Mouse (Mus musculus): ENCODE results near the gene Kmt2a. TPM values are rescaled to one million over a fixed set of nuclear protein-coding genes. Genes with fewer than 3 reads are reported as not detected.

The Kmt2a gene
- polyA plus RNA-seq, 1 experiment, result 31.3 TPM

- no peaks in the 10 kb centered on the region for H3K27me3 ChIP-seq (ENCODE audit: control insufficient read depth, insufficient read depth, low read length)
- no peaks in the 10 kb centered on the region for H3K4me1 ChIP-seq (ENCODE audit: control insufficient read depth, insufficient read depth, low read length)
- no peak overlapping the region for H3K4me3 ChIP-seq (replicated peaks; ENCODE audit: insufficient read depth, low read depth, low read length)
- no peak for DNase-seq
- no peak overlapping the region for H3K27ac ChIP-seq (ENCODE audit: insufficient read depth, low read length)
- 91% methylated on average over 6 of the region's 6 CpGs for WGBS
- TF ChIP-seq POLR2A (IDR thresholded peaks at IDR 0.05; ENCODE audit: borderline replicate concordance, insufficient read depth, low read length) (no peak), CTCF (IDR thresholded peaks at IDR 0.05; ENCODE audit: borderline replicate concordance, insufficient read depth, low read depth, low read length) (no peak)
These were observed 10.1 kb upstream of the Kmt2a start for GRCm38 (mm10) chr9:44891210-44891609.

- TF ChIP-seq POLR2A (IDR thresholded peaks at IDR 0.05; ENCODE audit: borderline replicate concordance, insufficient read depth, low read length) (no peak), CTCF (IDR thresholded peaks at IDR 0.05; ENCODE audit: borderline replicate concordance, insufficient read depth, low read depth, low read length) (no peak)
- 62% methylated on average over 2 of the region's 2 CpGs for WGBS
- no peak overlapping the region for H3K4me3 ChIP-seq (replicated peaks; ENCODE audit: insufficient read depth, low read depth, low read length)
These were observed 9.0 kb upstream of the Kmt2a start for GRCm38 (mm10) chr9:44890122-44890521.

GRCm38 (mm10) chr9:44888114-44888624 is 7.1 kb upstream of the Kmt2a start:
- WGBS, result 85% methylated on average over 7 of the region's 7 CpGs
- no peaks in the 10 kb centered on the region for H3K4me1 ChIP-seq (ENCODE audit: control insufficient read depth, insufficient read depth, low read length)
- H3K27ac ChIP-seq (ENCODE audit: insufficient read depth, low read length), result no peak overlapping the region
- DNase-seq, result no peak
- no peaks in the 10 kb centered on the region for H3K27me3 ChIP-seq (ENCODE audit: control insufficient read depth, insufficient read depth, low read length)
- no peak overlapping the region for H3K4me3 ChIP-seq (replicated peaks; ENCODE audit: insufficient read depth, low read depth, low read length)
- TF ChIP-seq CTCF (IDR thresholded peaks at IDR 0.05; ENCODE audit: borderline replicate concordance, insufficient read depth, low read depth, low read length), result no peak
- no peak for TF ChIP-seq POLR2A (IDR thresholded peaks at IDR 0.05; ENCODE audit: borderline replicate concordance, insufficient read depth, low read length)

More at GRCm38 (mm10) chr9:44890122-44890521, 9.0 kb upstream of the Kmt2a start:
- DNase-seq, result no peak
- H3K27ac ChIP-seq (ENCODE audit: insufficient read depth, low read length), result no peak overlapping the region
- no peaks in the 10 kb centered on the region for H3K27me3 ChIP-seq (ENCODE audit: control insufficient read depth, insufficient read depth, low read length)
- no peaks in the 10 kb centered on the region for H3K4me1 ChIP-seq (ENCODE audit: control insufficient read depth, insufficient read depth, low read length)

GRCm38 (mm10) chr9:44882981-44883569 is 2.0 kb upstream of the Kmt2a start:
- Histone ChIP-seq H3K27me3 (ENCODE audit: control insufficient read depth, insufficient read depth, low read length) (no peaks in the 10 kb centered on the region), H3K27ac (ENCODE audit: insufficient read depth, low read length) (peak overlapping the region; percentile 97; the same call in 1 of the 2 replicates), H3K4me3 (replicated peaks; ENCODE audit: insufficient read depth, low read depth, low read length) (peak overlapping the region; percentile 97), H3K4me1 (ENCODE audit: control insufficient read depth, insufficient read depth, low read length) (no peaks in the 10 kb centered on the region; the same call in 1 of the 2 replicates)
- under 1% methylated on average over 21 of the region's 21 CpGs for WGBS
- TF ChIP-seq CTCF (IDR thresholded peaks at IDR 0.05; ENCODE audit: borderline replicate concordance, insufficient read depth, low read depth, low read length) (no peak), POLR2A (IDR thresholded peaks at IDR 0.05; ENCODE audit: borderline replicate concordance, insufficient read depth, low read length) (no peak)
- peak; percentile 55 to 65 for DNase-seq

- 0 out of 2 replicates have a peak, but pooled peaks have one; percentile 28 for TF ChIP-seq POLR2A (IDR thresholded peaks at IDR 0.05; ENCODE audit: borderline replicate concordance, insufficient read depth, low read length)
- no peak for TF ChIP-seq CTCF (IDR thresholded peaks at IDR 0.05; ENCODE audit: borderline replicate concordance, insufficient read depth, low read depth, low read length)
- Histone ChIP-seq H3K4me3 (replicated peaks; ENCODE audit: insufficient read depth, low read depth, low read length) (peak overlapping the region; percentile 97), H3K27ac (ENCODE audit: insufficient read depth, low read length) (peak overlapping the region; percentile 97), H3K27me3 (ENCODE audit: control insufficient read depth, insufficient read depth, low read length) (no peaks in the 10 kb centered on the region), H3K4me1 (ENCODE audit: control insufficient read depth, insufficient read depth, low read length) (peaks cover 3% of the 10 kb centered on the region; the same call in 1 of the 2 replicates)
- peak; percentile 64 to 70 for DNase-seq
- WGBS, result under 1% methylated on average over 27 of the region's 27 CpGs
These were observed 1.4 kb upstream of the Kmt2a start for GRCm38 (mm10) chr9:44882436-44882980.

GRCm38 (mm10) chr9:44881941-44882435 is 892 bp upstream of the Kmt2a start:
- Histone ChIP-seq H3K4me1 (ENCODE audit: control insufficient read depth, insufficient read depth, low read length) (peaks cover 7% of the 10 kb centered on the region; the same call in 1 of the 2 replicates), H3K27me3 (ENCODE audit: control insufficient read depth, insufficient read depth, low read length) (no peaks in the 10 kb centered on the region), H3K27ac (ENCODE audit: insufficient read depth, low read length) (peak overlapping the region; percentile 97), H3K4me3 (replicated peaks; ENCODE audit: insufficient read depth, low read depth, low read length) (peak overlapping the region; percentile 97)
- WGBS, result under 1% methylated on average over 29 of the region's 29 CpGs
- peak; percentile 84 for DNase-seq
- 0 out of 2 replicates have a peak, but pooled peaks have one; percentile 26 for TF ChIP-seq POLR2A (IDR thresholded peaks at IDR 0.05; ENCODE audit: borderline replicate concordance, insufficient read depth, low read length)
- TF ChIP-seq CTCF (IDR thresholded peaks at IDR 0.05; ENCODE audit: borderline replicate concordance, insufficient read depth, low read depth, low read length), result no peak

- peaks cover 15% of the 10 kb centered on the region; the same call in 1 of the 2 replicates for H3K4me1 ChIP-seq (ENCODE audit: control insufficient read depth, insufficient read depth, low read length)
- DNase-seq, result peak; percentile 47 to 52
These were observed 601 bp downstream of the Kmt2a start for GRCm38 (mm10) chr9:44880309-44881081.

More at GRCm38 (mm10) chr9:44880309-44881081, 601 bp downstream of the Kmt2a start:
- WGBS, result under 1% methylated on average over 41 of the region's 44 CpGs
- no peak for TF ChIP-seq CTCF (IDR thresholded peaks at IDR 0.05; ENCODE audit: borderline replicate concordance, insufficient read depth, low read depth, low read length)
- TF ChIP-seq POLR2A (IDR thresholded peaks at IDR 0.05; ENCODE audit: borderline replicate concordance, insufficient read depth, low read length), result no peak
- Histone ChIP-seq H3K4me3 (replicated peaks; ENCODE audit: insufficient read depth, low read depth, low read length) (peak overlapping the region; percentile 62), H3K27me3 (ENCODE audit: control insufficient read depth, insufficient read depth, low read length) (no peaks in the 10 kb centered on the region), H3K27ac (ENCODE audit: insufficient read depth, low read length) (peak overlapping the region; percentile 86)

Data from cerebellum, adult 2 months (tissue).